Mouse (Mus musculus): Measurements from ENCODE around the gene Prg4. TPM values are rescaled to one million over a fixed set of nuclear protein-coding genes. Genes with fewer than 3 reads are reported as not detected.

Gene Prg4
- polyA plus RNA-seq (2016; fragmentation: Nextera tagmentation; extraction: Ambion mirVana), result 0.46 and 0.51 TPM in 2 replicates

DNA sequence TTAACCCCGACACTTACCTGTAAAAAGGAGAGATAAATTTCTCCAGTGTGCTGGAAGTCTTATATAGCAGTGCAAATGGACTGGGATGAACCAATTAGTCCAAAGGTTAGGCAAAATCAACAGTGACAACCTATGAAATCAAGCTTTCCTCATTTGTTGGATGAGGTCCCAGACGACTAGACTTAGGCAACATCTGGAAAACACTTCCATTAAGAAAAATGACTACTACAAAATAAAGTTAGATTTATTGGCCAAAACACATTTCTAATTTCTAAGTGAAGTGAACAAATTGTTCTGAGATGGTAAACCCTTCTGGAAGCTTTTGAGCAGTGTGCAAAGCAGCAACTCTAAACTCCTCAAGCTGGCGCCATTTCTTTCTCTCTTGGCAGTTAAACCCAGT, at the start of gene Prg4:
Gene Prg4, minus strand, starts transcription at position 34 of the 400 bp plus-strand sequence.
- Histone ChIP-seq H3K9me3 (replicated peaks) (no peaks in the 10 kb centered on the region), H3K4me1 (no peaks in the 10 kb centered on the region; the same call in 1 of the 2 replicates), H3K27ac (no peak within 1 kb of the TSS), H3K36me3 (no peaks in the 10 kb centered on the region), H3K4me3 (no peak within 1 kb of the TSS), H3K27me3 (ENCODE audit: low read depth, poor library complexity, severe bottlenecking) (no peaks in the 10 kb centered on the region)
- no peak for DNase-seq (ENCODE audit: low spot score)
- WGBS, result 82% methylated on average over 3 of the region's 3 CpGs

DNA sequence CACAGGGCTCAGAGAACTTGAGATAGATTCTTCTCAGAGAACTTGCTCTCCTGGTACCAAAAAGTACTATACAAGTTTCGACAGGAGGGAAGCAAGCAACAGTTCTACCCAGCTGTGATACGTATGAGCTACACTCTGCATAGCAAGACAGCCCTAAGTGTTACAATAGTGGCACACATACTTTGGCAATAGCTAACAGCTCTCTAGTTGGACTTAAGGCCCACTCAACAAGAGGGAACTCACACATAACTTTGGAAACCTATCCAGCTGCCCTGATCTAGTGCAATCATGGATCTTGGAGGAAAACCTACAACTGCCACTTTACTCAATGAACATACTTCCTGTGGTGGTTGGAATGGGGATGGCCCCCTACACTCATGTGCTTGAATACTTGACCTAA, 47.1 kb upstream of the Prg4 start:
- Histone ChIP-seq H3K27me3 (ENCODE audit: low read depth, poor library complexity, severe bottlenecking) (no peaks in the 10 kb centered on the region), H3K9me3 (replicated peaks) (no peaks in the 10 kb centered on the region), H3K4me3 (no peak overlapping the region), H3K4me1 (no peaks in the 10 kb centered on the region), H3K27ac (no peak overlapping the region), H3K36me3 (no peaks in the 10 kb centered on the region)
- WGBS, result 93% methylated on average over 2 of the region's 2 CpGs
- DNase-seq (ENCODE audit: low spot score), result no peak

DNA sequence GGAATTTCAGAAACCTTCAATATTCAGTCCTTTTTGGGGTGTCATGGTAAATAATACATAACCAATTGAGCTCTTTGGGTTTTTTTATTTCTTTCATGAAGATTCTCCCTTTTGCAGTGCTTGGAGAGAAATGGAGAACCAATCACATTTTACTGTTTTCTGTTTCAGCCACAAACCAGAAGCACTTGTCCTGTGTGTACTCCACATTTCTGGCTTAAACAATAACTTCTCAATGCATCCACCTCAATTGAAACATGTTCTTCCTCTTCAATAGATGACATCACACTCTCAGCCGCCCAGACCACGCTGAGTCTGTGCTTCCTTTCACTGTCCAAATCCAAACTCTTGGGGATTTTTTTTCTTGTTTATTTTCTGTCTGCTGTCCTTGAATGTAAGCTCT, 39.8 kb upstream of the Prg4 start:
- Histone ChIP-seq H3K9me3 (replicated peaks) (no peaks in the 10 kb centered on the region), H3K4me1 (no peaks in the 10 kb centered on the region), H3K27me3 (ENCODE audit: low read depth, poor library complexity, severe bottlenecking) (no peaks in the 10 kb centered on the region), H3K27ac (no peak overlapping the region), H3K36me3 (no peaks in the 10 kb centered on the region), H3K4me3 (no peak overlapping the region)
- DNase-seq (ENCODE audit: low spot score), result no peak
- WGBS, result 85% methylated on average over 2 of the region's 2 CpGs

DNA sequence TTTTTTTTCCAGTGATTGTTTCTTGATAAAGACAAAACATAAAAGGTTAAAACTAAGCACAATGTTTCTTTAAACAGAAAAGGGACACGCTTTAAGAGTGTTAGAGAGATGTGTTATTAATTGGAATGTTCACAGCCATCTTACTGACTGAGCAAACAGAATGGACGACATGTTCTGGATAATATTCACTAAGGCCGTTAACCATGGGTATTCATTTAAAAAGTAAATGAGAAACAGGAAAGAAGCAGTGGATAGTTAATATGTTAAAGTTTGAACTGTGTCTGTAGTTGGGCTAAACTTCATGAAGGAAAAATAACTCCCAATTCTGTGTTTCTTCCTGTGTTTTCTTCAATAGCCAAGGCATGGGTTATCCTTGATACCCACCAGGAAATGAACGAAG, 37.4 kb upstream of the Prg4 start:
- H3K27me3 ChIP-seq (ENCODE audit: low read depth, poor library complexity, severe bottlenecking), result no peaks in the 10 kb centered on the region
- no peak for DNase-seq (ENCODE audit: low spot score)
- H3K36me3 ChIP-seq, result no peaks in the 10 kb centered on the region
- H3K4me1 ChIP-seq, result no peaks in the 10 kb centered on the region
- H3K4me3 ChIP-seq, result no peak overlapping the region
- H3K9me3 ChIP-seq (replicated peaks), result no peaks in the 10 kb centered on the region
- H3K27ac ChIP-seq, result no peak overlapping the region
- 87% methylated on average over 4 of the region's 4 CpGs for whole genome bisulfite sequencing

DNA sequence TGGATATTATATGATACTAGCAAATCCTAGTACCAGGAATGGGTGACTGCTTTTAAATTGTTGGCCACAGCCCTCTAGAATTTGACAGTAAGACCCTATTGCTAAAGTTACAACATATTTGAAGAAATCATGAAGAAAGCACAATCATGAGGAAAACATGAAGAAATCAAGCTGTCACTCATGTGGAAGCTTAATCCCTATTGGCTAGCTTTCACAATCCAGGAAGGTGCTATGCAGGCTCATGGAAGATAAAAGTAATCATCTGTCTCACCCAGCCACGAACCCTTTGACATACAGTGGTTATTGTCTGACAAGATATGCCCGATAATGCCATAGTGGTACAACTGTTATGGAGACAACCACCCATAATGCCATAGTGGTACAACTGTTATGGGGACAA, 32.2 kb upstream of the Prg4 start:
- DNase-seq (ENCODE audit: low spot score), result no peak
- Histone ChIP-seq H3K4me1 (no peaks in the 10 kb centered on the region), H3K4me3 (no peak overlapping the region), H3K9me3 (replicated peaks) (no peaks in the 10 kb centered on the region), H3K27me3 (ENCODE audit: low read depth, poor library complexity, severe bottlenecking) (no peaks in the 10 kb centered on the region), H3K27ac (no peak overlapping the region), H3K36me3 (no peaks in the 10 kb centered on the region)
- WGBS, result 85% methylated on average over 2 of the region's 2 CpGs

DNA sequence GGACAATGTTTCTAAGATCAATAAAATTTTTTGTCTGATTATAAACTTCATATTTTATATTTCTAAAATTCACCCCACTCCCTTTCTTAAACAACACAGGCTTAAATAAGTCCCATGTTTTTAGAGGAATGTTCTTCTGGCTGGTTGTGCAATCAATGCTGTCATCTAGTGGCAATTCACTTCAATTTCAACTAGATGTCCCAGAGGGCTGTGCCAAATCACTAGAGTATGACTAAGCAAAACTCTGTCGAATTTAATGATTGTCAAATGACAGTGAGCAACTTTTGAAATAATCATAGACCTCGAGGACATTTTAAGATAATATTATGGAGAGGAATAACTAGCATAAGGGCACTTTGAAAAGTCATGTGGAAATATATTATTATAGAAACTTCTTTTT, 31.7 kb upstream of the Prg4 start:
- no peak overlapping the region for H3K4me3 ChIP-seq
- no peaks in the 10 kb centered on the region for H3K4me1 ChIP-seq
- WGBS, result 76% methylated on average over 2 of the region's 2 CpGs
- H3K27me3 ChIP-seq (ENCODE audit: low read depth, poor library complexity, severe bottlenecking), result no peaks in the 10 kb centered on the region
- DNase-seq (ENCODE audit: low spot score), result no peak
- no peaks in the 10 kb centered on the region for H3K9me3 ChIP-seq (replicated peaks)
- no peaks in the 10 kb centered on the region for H3K36me3 ChIP-seq
- H3K27ac ChIP-seq, result no peak overlapping the region

DNA sequence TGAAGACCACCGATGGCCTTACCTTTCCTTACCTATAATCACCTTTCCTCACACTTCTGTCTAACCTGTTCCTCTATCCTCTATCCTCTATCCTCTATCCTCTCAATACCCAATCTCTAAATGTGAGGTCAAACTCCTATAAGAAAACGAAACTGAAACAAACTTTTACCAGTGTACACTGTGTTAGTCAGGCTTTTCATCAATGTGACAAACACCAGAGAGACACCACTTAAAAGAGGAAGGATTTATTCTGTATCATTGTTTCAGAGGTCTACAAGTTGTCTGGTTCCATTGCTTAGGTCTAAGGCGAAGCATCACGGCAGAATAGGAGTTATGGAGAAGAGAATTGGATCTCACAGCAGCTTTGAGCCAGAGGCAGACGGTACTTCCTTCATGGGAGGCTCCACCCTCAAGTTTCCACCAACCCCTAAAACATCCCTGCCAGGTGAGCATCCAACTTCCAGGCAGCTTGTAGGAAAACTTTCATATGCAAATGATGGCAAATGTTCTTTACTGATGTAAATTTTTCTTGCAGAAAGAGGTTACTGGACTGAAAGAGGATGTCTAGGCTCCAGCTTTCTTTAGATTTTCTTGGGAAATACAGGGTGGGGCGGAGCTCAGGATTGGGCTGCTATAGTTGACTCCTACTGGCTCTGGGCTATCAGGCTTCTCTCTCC, 30.8 kb upstream of the Prg4 start:
- H3K4me3 ChIP-seq, result no peak overlapping the region
- H3K27ac ChIP-seq, result no peak overlapping the region
- 79% methylated on average over 6 of the region's 6 CpGs for WGBS
- no peak for DNase-seq (ENCODE audit: low spot score)
- no peaks in the 10 kb centered on the region for H3K9me3 ChIP-seq (replicated peaks)
- H3K36me3 ChIP-seq, result no peaks in the 10 kb centered on the region
- no peaks in the 10 kb centered on the region for H3K4me1 ChIP-seq
- no peaks in the 10 kb centered on the region for H3K27me3 ChIP-seq (ENCODE audit: low read depth, poor library complexity, severe bottlenecking)

DNA sequence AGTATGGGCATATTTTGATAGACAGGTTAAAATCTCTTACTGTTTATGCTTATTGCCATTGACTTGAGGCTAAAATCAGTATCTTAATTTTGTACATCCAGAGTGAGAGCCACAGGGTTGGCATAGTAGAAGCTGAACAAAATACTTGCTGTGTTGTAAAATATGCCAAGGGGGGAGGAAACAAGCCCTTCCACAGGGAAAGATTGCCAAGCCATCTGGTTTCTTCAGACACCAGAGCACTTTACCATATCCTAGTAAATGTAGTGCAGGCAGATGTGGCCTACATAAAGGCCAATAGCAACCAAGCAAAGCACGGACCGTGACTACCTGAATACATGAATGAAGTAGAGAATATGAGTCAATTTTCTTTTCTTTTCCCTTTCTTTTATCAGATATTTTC, 23.2 kb upstream of the Prg4 start:
- Histone ChIP-seq H3K4me3 (no peak overlapping the region), H3K36me3 (no peaks in the 10 kb centered on the region), H3K9me3 (replicated peaks) (no peaks in the 10 kb centered on the region), H3K27me3 (ENCODE audit: low read depth, poor library complexity, severe bottlenecking) (no peaks in the 10 kb centered on the region), H3K27ac (no peak overlapping the region), H3K4me1 (peaks cover 11% of the 10 kb centered on the region)
- WGBS, result 99% methylated on average over 2 of the region's 2 CpGs
- no peak for DNase-seq (ENCODE audit: low spot score)

DNA sequence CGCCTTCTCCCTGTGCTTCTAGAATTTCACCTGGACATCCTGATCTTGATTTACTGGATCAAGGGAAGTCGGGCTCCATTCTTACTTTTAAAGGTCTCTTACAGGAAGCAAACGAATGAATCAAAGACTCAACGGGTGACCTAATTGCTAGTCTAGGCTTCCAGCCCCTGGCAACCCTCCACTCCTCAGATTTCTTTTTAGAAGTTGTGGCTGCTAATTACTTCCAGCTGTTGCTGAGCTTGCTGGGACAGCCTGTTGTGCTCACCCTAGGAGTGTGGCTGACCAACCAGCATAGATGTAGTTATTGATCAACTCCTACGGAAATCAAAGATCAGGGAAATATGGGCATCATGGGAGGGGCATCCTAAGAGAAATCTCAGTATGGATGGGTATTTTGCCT, 14.7 kb upstream of the Prg4 start:
- Histone ChIP-seq H3K36me3 (peaks cover 2% of the 10 kb centered on the region; the same call in 1 of the 2 replicates), H3K27ac (peak overlapping the region; percentile 75), H3K4me3 (no peak overlapping the region), H3K9me3 (replicated peaks) (no peaks in the 10 kb centered on the region), H3K27me3 (ENCODE audit: low read depth, poor library complexity, severe bottlenecking) (no peaks in the 10 kb centered on the region), H3K4me1 (peaks cover 30% of the 10 kb centered on the region)
- peak; percentile 71 for DNase-seq (ENCODE audit: low spot score)
- WGBS, result 15% methylated on average over 5 of the region's 5 CpGs

DNA sequence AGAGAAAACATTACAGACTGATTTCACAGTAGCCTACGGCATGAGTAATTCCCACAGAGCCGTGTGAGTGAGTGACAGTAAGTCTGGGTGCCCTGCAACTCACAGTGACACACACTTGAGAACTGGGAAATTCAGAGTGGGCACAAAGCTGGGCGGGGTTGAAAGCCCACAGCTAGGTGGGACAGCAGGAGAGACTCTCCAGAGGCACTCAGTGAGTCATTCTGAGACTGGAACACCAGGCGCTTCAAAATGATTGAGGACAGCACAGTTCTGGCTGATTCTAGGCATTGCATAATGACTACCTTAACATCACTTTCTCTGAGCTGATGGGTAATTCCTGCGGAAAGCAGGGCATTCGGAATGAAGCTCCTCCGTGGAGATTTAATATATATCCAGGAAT, 6.6 kb upstream of the Prg4 start:
- 87% methylated on average over 7 of the region's 7 CpGs for WGBS
- no peaks in the 10 kb centered on the region for H3K27me3 ChIP-seq (ENCODE audit: low read depth, poor library complexity, severe bottlenecking)
- H3K4me3 ChIP-seq, result no peak overlapping the region
- no peaks in the 10 kb centered on the region for H3K36me3 ChIP-seq
- H3K9me3 ChIP-seq (replicated peaks), result peaks cover 2% of the 10 kb centered on the region; the same call in 1 of the 2 replicates
- DNase-seq (ENCODE audit: low spot score), result no peak
- H3K4me1 ChIP-seq, result peaks cover 13% of the 10 kb centered on the region
- H3K27ac ChIP-seq, result no peak overlapping the region

DNA sequence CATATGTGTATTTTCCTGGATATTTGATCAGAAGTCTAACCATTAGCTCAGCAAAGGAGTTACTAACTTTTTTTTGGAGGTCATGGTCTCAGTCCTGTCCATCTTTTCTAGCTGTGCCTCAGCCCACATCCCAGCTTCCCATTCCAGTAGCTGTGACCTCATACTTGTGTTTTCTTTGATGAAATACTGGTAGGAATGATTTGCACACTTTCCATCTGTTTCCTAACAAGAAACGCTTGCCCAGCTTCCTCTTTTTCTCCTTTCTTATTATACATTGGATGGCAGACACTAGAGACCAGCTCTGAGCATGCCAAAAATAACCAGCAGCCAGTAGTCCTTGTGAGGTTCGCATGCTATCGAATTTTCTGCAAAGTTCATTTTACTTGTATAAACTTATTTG, 4.0 kb upstream of the Prg4 start:
- no peaks in the 10 kb centered on the region for H3K36me3 ChIP-seq
- H3K4me3 ChIP-seq, result no peak overlapping the region
- H3K27me3 ChIP-seq (ENCODE audit: low read depth, poor library complexity, severe bottlenecking), result no peaks in the 10 kb centered on the region
- 88% methylated on average over 3 of the region's 3 CpGs for WGBS
- DNase-seq (ENCODE audit: low spot score), result no peak
- peaks cover 2% of the 10 kb centered on the region; the same call in 1 of the 2 replicates for H3K9me3 ChIP-seq (replicated peaks)
- no peak overlapping the region for H3K27ac ChIP-seq
- H3K4me1 ChIP-seq, result peaks cover 2% of the 10 kb centered on the region; the same call in 1 of the 2 replicates

DNA sequence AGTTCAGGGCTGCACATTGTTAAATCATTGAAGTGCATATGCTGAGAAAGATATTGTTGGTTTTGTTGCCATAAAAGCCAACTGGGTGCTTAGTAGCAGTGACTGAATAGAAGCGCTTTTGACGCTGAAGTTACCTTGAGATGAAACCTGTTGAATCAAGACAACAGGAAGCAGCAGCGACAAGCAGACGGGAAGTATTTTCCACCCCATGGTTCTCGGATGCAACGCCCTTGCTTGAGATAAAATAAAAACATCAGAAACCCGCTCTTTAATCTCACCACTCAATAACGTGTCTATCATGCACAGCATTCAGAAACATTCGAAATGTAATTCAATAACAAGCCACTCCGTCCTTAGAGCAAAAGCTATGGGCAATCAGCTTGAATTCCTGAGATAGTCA, 601 bp downstream of the Prg4 start:
- H3K9me3 ChIP-seq (replicated peaks), result no peaks in the 10 kb centered on the region
- no peaks in the 10 kb centered on the region for H3K4me1 ChIP-seq
- no peak for DNase-seq (ENCODE audit: low spot score)
- no peak overlapping the region for H3K4me3 ChIP-seq
- no peaks in the 10 kb centered on the region for H3K27me3 ChIP-seq (ENCODE audit: low read depth, poor library complexity, severe bottlenecking)
- no peaks in the 10 kb centered on the region for H3K36me3 ChIP-seq
- H3K27ac ChIP-seq, result no peak overlapping the region
- 91% methylated on average over 10 of the region's 10 CpGs for WGBS

DNA sequence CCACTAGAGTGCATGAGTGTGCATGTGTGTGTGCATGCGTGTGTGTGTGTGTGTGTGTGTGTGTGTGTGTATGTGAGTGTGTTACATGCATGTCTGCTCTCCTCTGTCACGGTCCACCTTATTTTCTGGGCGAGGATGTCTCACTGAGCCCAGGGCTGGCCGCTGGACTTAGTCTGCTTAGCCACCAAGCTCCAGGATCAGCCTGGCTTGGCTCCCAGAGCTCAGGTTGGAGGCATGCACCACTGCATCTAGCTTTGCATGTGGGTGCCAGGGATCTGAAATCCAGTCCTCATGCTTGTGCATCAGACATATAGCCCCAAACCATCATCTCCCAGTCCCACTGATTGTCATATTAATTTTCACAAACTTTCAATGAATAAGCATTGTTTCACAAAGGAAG, 2.3 kb downstream of the Prg4 start:
- no peaks in the 10 kb centered on the region for H3K36me3 ChIP-seq
- H3K27ac ChIP-seq, result no peak overlapping the region
- 85% methylated on average over 4 of the region's 4 CpGs for WGBS
- no peak for DNase-seq (ENCODE audit: low spot score)
- no peaks in the 10 kb centered on the region for H3K4me1 ChIP-seq
- H3K4me3 ChIP-seq, result no peak overlapping the region
- no peaks in the 10 kb centered on the region for H3K9me3 ChIP-seq (replicated peaks)
- no peaks in the 10 kb centered on the region for H3K27me3 ChIP-seq (ENCODE audit: low read depth, poor library complexity, severe bottlenecking)

DNA sequence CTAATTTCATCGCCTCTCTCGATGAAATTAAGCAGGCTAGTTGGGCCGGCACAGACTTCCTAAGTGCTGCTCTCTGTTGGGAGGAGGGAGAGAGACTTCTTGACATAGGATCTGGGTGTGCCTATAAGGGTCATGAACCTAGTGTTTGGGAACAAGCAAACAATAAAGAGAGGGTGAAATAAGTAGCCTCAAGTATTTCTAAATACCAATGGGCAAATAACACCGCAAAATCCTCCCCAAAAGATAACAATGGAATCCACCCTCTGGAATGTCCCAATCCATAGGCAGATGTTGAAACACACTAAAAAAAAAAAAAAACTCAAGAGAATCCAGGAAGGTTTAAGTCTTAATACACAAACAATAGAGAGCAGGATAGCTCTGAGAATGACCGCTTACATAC, 2.9 kb downstream of the Prg4 start:
- 88% methylated on average over 5 of the region's 5 CpGs for WGBS
- H3K4me3 ChIP-seq, result no peak overlapping the region

More for the DNA sequence above, 2.9 kb downstream of the Prg4 start:
- no peak for DNase-seq (ENCODE audit: low spot score)
- Histone ChIP-seq H3K27me3 (ENCODE audit: low read depth, poor library complexity, severe bottlenecking) (no peaks in the 10 kb centered on the region), H3K9me3 (replicated peaks) (no peaks in the 10 kb centered on the region), H3K36me3 (no peaks in the 10 kb centered on the region), H3K27ac (no peak overlapping the region), H3K4me1 (no peaks in the 10 kb centered on the region)
